8 mouse cellular contexts compared by ENCODE assay signal in genomic region chr1:34642304-34642893, GRCm38 (mm10).
DNase-seq lines count a peak whose midpoint lies in the region; ATAC-seq and TF ChIP-seq lines count a peak whose summit lies in the region.

No protein-coding gene starts in this region.

- DNase-seq in liver: peak; percentile 62
- DNase-seq in cerebellum, adult 2 months: peak; percentile 41 to 72
- peak; percentile 83 for DNase-seq in forebrain, postnatal 0 days
- DNase-seq in kidney, adult 9 months: peak; percentile 46
- peak; percentile 2 to 7 (median 6) for DNase-seq in liver, embryonic 14.5 days (ENCODE audit: low read depth in 3 of 3, low spot score in 3 of 3)
- peak; percentile 45 to 70 for DNase-seq in urinary bladder, adult 18-20 months (ENCODE audit: low spot score in 2 of 2)

- H3K4me2 ChIP-seq in liver, embryonic 12.5 days: no peak overlapping the region
- no peak overlapping the region for H3K4me2 ChIP-seq in forebrain, postnatal 0 days (ENCODE audit: low read depth)
- H3K4me2 ChIP-seq in liver, embryonic 14.5 days (ENCODE audit: low read depth): no peak overlapping the region

- H3K27ac ChIP-seq in liver, embryonic 12.5 days: no peak overlapping the region
- no peak overlapping the region for H3K27ac ChIP-seq in cerebellum, adult 2 months (ENCODE audit: insufficient read depth, low read length)
- no peak overlapping the region for H3K27ac ChIP-seq in forebrain, postnatal 0 days (ENCODE audit: low read depth, low read length)
- H3K27ac ChIP-seq in liver, embryonic 14.5 days: no peak overlapping the region
- H3K27ac ChIP-seq in olfactory bulb, adult 2 months (ENCODE audit: insufficient read depth, low read depth, low read length): no peak overlapping the region

- TF ChIP-seq EP300 in liver, embryonic 14.5 days (IDR thresholded peaks at IDR 0.05; ENCODE audit: low read depth): no peak

- TF ChIP-seq CTCF in cerebellum, adult 2 months (IDR thresholded peaks at IDR 0.05; ENCODE audit: borderline replicate concordance, insufficient read depth, low read depth, low read length): peak; percentile 93
- TF ChIP-seq CTCF in forebrain, postnatal 0 days (IDR thresholded peaks at IDR 0.05; ENCODE audit: low read depth): peak; percentile 96
- peak; percentile 87 for TF ChIP-seq CTCF in liver, embryonic 14.5 days (IDR thresholded peaks at IDR 0.05; ENCODE audit: low read depth)
- TF ChIP-seq CTCF in olfactory bulb, adult 2 months (IDR thresholded peaks at IDR 0.05; ENCODE audit: insufficient read depth, low read depth, low read length): peak; percentile 82

- no peaks in the 10 kb centered on the region for H3K36me3 ChIP-seq in liver, embryonic 12.5 days
- H3K36me3 ChIP-seq in forebrain, postnatal 0 days (ENCODE audit: insufficient read depth): no peaks in the 10 kb centered on the region
- no peaks in the 10 kb centered on the region for H3K36me3 ChIP-seq in liver, embryonic 14.5 days (replicated peaks; ENCODE audit: control insufficient read depth, insufficient read depth, low read depth)

- no peak overlapping the region for H3K9ac ChIP-seq in liver, embryonic 12.5 days
- H3K9ac ChIP-seq in forebrain, postnatal 0 days: no peak overlapping the region
- no peak overlapping the region for H3K9ac ChIP-seq in liver, embryonic 14.5 days (replicated peaks)

- WGBS in liver, embryonic 12.5 days (ENCODE audit: insufficient replicate concordance): 32% methylated on average over 13 of the region's 13 CpGs
- WGBS in cerebellum, adult 2 months: 34% methylated on average over 13 of the region's 13 CpGs
- WGBS in forebrain, postnatal 0 days: 38% methylated on average over 13 of the region's 13 CpGs
- WGBS in liver, embryonic 14.5 days (ENCODE audit: insufficient replicate concordance): 25% methylated on average over 13 of the region's 13 CpGs
- 35% methylated on average over 13 of the region's 13 CpGs for WGBS in olfactory bulb, adult 2 months

- H3K9me3 ChIP-seq in liver, embryonic 12.5 days (replicated peaks): no peaks in the 10 kb centered on the region
- H3K9me3 ChIP-seq in forebrain, postnatal 0 days (ENCODE audit: low read length): no peaks in the 10 kb centered on the region
- no peaks in the 10 kb centered on the region for H3K9me3 ChIP-seq in liver, embryonic 14.5 days (ENCODE audit: control insufficient read depth, low read length)

- no peak for ATAC-seq in liver, embryonic 12.5 days
- ATAC-seq in forebrain, postnatal 0 days: peak; percentile 75
- ATAC-seq in liver, embryonic 14.5 days (ENCODE audit: insufficient read depth): no peak

- no peaks in the 10 kb centered on the region for H3K27me3 ChIP-seq in liver, embryonic 12.5 days (replicated peaks)
- no peaks in the 10 kb centered on the region for H3K27me3 ChIP-seq in cerebellum, adult 2 months (ENCODE audit: control insufficient read depth, insufficient read depth, low read length)
- H3K27me3 ChIP-seq in forebrain, postnatal 0 days (ENCODE audit: insufficient read depth, low read length): no peaks in the 10 kb centered on the region
- no peaks in the 10 kb centered on the region for H3K27me3 ChIP-seq in liver, embryonic 14.5 days (ENCODE audit: control insufficient read depth, insufficient read depth, low read length)

- H3K4me1 ChIP-seq in liver, embryonic 12.5 days: no peaks in the 10 kb centered on the region
- no peaks in the 10 kb centered on the region for H3K4me1 ChIP-seq in cerebellum, adult 2 months (ENCODE audit: control insufficient read depth, insufficient read depth, low read length)
- no peaks in the 10 kb centered on the region for H3K4me1 ChIP-seq in forebrain, postnatal 0 days (ENCODE audit: insufficient read depth)
- H3K4me1 ChIP-seq in liver, embryonic 14.5 days (replicated peaks; ENCODE audit: control insufficient read depth in 2 of 2, insufficient read depth in 2 of 2, low read length in 1 of 2): no peaks in the 10 kb centered on the region
- no peaks in the 10 kb centered on the region for H3K4me1 ChIP-seq in olfactory bulb, adult 2 months (ENCODE audit: control insufficient read depth, insufficient read depth, low read length)

- TF ChIP-seq POLR2A in cerebellum, adult 2 months (IDR thresholded peaks at IDR 0.05; ENCODE audit: borderline replicate concordance, insufficient read depth, low read length): no peak
- TF ChIP-seq POLR2A in olfactory bulb, adult 2 months (IDR thresholded peaks at IDR 0.05; ENCODE audit: insufficient read depth, low read depth, low read length): no peak

- H3K4me3 ChIP-seq in liver, embryonic 12.5 days: no peak overlapping the region
- H3K4me3 ChIP-seq in cerebellum, adult 2 months (replicated peaks; ENCODE audit: insufficient read depth, low read depth, low read length): no peak overlapping the region
- H3K4me3 ChIP-seq in forebrain, postnatal 0 days (ENCODE audit: low read depth, low read length): no peak overlapping the region
- H3K4me3 ChIP-seq in liver, embryonic 14.5 days (ENCODE audit: insufficient read depth in 1 of 2, low read depth in 2 of 2, low read length in 2 of 2): no peak overlapping the region
- no peak overlapping the region for H3K4me3 ChIP-seq in olfactory bulb, adult 2 months (ENCODE audit: insufficient read depth, low read depth, low read length)

Comparison
In these comparisons a context has a peak if more than half of its experiments do, and no peak if none do; other contexts are left out.
1. DNase-seq: peak in every context shown above with its lines; median percentile 83 in forebrain, postnatal 0 days; 62 in liver; 58 in urinary bladder, adult 18-20 months; 56 in cerebellum, adult 2 months; 46 in kidney, adult 9 months; 6 in liver, embryonic 14.5 days.